Mouse (Mus musculus) embryonic stem cell, embryonic (primary cell): ENCODE results near the gene A730049H05Rik.

Experiments used
- CTCF ChIA-PET, 4 experiments: fragments of 300-600 bp in 2 of 4; fragments of 350-600 bp in 2 of 4; sonication (Branson Sonifier 250); formaldehyde crosslinking; loops; one replicate each; lab custom pipeline; 2022; ENCODE audit warnings: inconsistent platforms in 2 of 4; lab: Charles Lee
- POLR2A ChIA-PET, 4 experiments: fragments of 300-600 bp in 2 of 4; fragments of 350-600 bp in 2 of 4; sonication (Branson Sonifier 250); formaldehyde crosslinking; loops; one replicate each; lab custom pipeline; 2022; ENCODE audit warnings: antibody characterized with exemption in 4 of 4, inconsistent platforms in 1 of 4; lab: Charles Lee

A730049H05Rik gene

GRCm38 (mm10) chr6:92816311-92816751 lies at the start of gene A730049H05Rik:
Gene A730049H05Rik (plus strand): TSS chr6:92816478.
- ChIA-PET CTCF (no interaction called here), POLR2A (interaction anchor here (0.7 to 1.9 kb wide), 15 partner anchors 8 to 631 kb away, joined by 3 to 8 read pairs (median 4); no protein-coding TSS in a partner anchor)

- POLR2A ChIA-PET, result interaction anchor here in 2 of 4 experiments (0.6 to 1.5 kb wide), 5 partner anchors 8 to 414 kb away, joined by 3 to 4 read pairs (median 4); no protein-coding TSS in a partner anchor
- CTCF ChIA-PET, result interaction anchor here (0.6 to 1.8 kb wide), 22 partner anchors 8 to 981 kb away, joined by 3 to 10 read pairs (median 4); no protein-coding TSS in a partner anchor
Measured at GRCm38 (mm10) chr6:92776356-92776755, 39.9 kb upstream of the A730049H05Rik start.

GRCm38 (mm10) chr6:92779140-92779934 lies 36.9 kb upstream of the A730049H05Rik start:
- ChIA-PET POLR2A (interaction anchor here in 3 of 4 experiments (0.6 to 1.2 kb wide), 8 partner anchors 14 to 179 kb away, joined by 3 to 5 read pairs (median 3); no protein-coding TSS in a partner anchor), CTCF (interaction anchor here in 2 of 4 experiments (0.6 kb wide), 4 partner anchors 32 to 205 kb away, joined by 3 to 7 read pairs (median 3); no protein-coding TSS in a partner anchor)

- CTCF ChIA-PET, result interaction anchor here in 2 of 4 experiments (0.6 kb wide), 3 partner anchors 33 to 205 kb away, joined by 3 to 7 read pairs (median 3); no protein-coding TSS in a partner anchor
- POLR2A ChIA-PET, result interaction anchor here in 3 of 4 experiments (0.6 to 1.2 kb wide), 8 partner anchors 15 to 179 kb away, joined by 3 to 5 read pairs (median 3); no protein-coding TSS in a partner anchor
Measured at GRCm38 (mm10) chr6:92779935-92780205, 36.4 kb upstream of the A730049H05Rik start.

- POLR2A ChIA-PET, result no interaction called here
- CTCF ChIA-PET, result no interaction called here
Measured at GRCm38 (mm10) chr6:92781446-92781845, 34.8 kb upstream of the A730049H05Rik start.

GRCm38 (mm10) chr6:92784782-92785181 lies 31.5 kb upstream of the A730049H05Rik start:
- CTCF ChIA-PET, result interaction anchor here (0.5 to 2.3 kb wide), 22 partner anchors 9 to 973 kb away, joined by 3 to 7 read pairs (median 3); no protein-coding TSS in a partner anchor
- POLR2A ChIA-PET, result interaction anchor here in 2 of 4 experiments (0.6 to 1.3 kb wide), 4 partner anchors 9 to 1475 kb away, joined by 3 to 8 read pairs (median 4); no protein-coding TSS in a partner anchor

- CTCF ChIA-PET, result interaction anchor here (0.6 to 2.2 kb wide), 24 partner anchors 10 to 1810 kb away, joined by 3 to 13 read pairs (median 4); partner anchors contain the start of gene Adamts9 (in 1 of the 4)
- POLR2A ChIA-PET, result interaction anchor here in 3 of 4 experiments (0.6 to 1.3 kb wide), 13 partner anchors 40 to 1967 kb away, joined by 3 to 9 read pairs (median 3); no protein-coding TSS in a partner anchor
Measured at GRCm38 (mm10) chr6:92786701-92787375, 29.4 kb upstream of the A730049H05Rik start.

- CTCF ChIA-PET, result interaction anchor here (0.6 to 2.2 kb wide), 24 partner anchors 11 to 1677 kb away, joined by 3 to 13 read pairs (median 4); partner anchors contain the start of gene Adamts9 (in 1 of the 4)
- POLR2A ChIA-PET, result interaction anchor here in 3 of 4 experiments (0.6 to 1.3 kb wide), 12 partner anchors 40 to 1966 kb away, joined by 3 to 9 read pairs (median 4); no protein-coding TSS in a partner anchor
Measured at GRCm38 (mm10) chr6:92787376-92787712, 28.9 kb upstream of the A730049H05Rik start.

- CTCF ChIA-PET, result interaction anchor here in 1 of 4 experiments (1.4 kb wide), 1 partner anchor 9 kb away, joined by 3 read pairs; no protein-coding TSS in a partner anchor
- POLR2A ChIA-PET, result interaction anchor here in 1 of 4 experiments (0.5 kb wide), 1 partner anchor 149 kb away, joined by 3 read pairs; the partner anchor contains the start of gene Adamts9
Measured at GRCm38 (mm10) chr6:92793804-92794203, 22.5 kb upstream of the A730049H05Rik start.

GRCm38 (mm10) chr6:92801462-92801861 lies 14.8 kb upstream of the A730049H05Rik start:
- POLR2A ChIA-PET, result interaction anchor here in 2 of 4 experiments (1.1 to 2.6 kb wide), 4 partner anchors 9 to 142 kb away, joined by 3 to 11 read pairs (median 4); partner anchors contain the start of gene Adamts9 (in 1 of the 2)
- CTCF ChIA-PET, result interaction anchor here in 2 of 4 experiments (0.6 to 1.1 kb wide), 2 partner anchors 11 to 124 kb away, joined by 3 read pairs; no protein-coding TSS in a partner anchor

GRCm38 (mm10) chr6:92802421-92802820 lies 13.9 kb upstream of the A730049H05Rik start:
- ChIA-PET CTCF (interaction anchor here in 2 of 4 experiments (0.6 to 1.1 kb wide), 3 partner anchors 10 to 321 kb away, joined by 3 to 5 read pairs (median 5); no protein-coding TSS in a partner anchor), POLR2A (interaction anchor here in 3 of 4 experiments (0.5 to 2.6 kb wide), 9 partner anchors 8 to 141 kb away, joined by 3 to 11 read pairs (median 3); partner anchors contain the start of genes A730049H05Rik (in 1 of the 3) and Adamts9 (in 1 of the 3))

- POLR2A ChIA-PET, result interaction anchor here in 3 of 4 experiments (0.6 to 2.6 kb wide), 7 partner anchors 9 to 939 kb away, joined by 3 to 11 read pairs (median 4); partner anchors contain the start of gene A730049H05Rik (in 1 of the 3)
- CTCF ChIA-PET, result interaction anchor here in 1 of 4 experiments (0.6 kb wide), 1 partner anchor 667 kb away, joined by 3 read pairs; no protein-coding TSS in a partner anchor
Measured at GRCm38 (mm10) chr6:92803213-92803612, 13.1 kb upstream of the A730049H05Rik start.

GRCm38 (mm10) chr6:92804254-92804971 lies 11.9 kb upstream of the A730049H05Rik start:
- CTCF ChIA-PET, result interaction anchor here in 1 of 4 experiments (0.5 kb wide), 1 partner anchor 948 kb away, joined by 3 read pairs; no protein-coding TSS in a partner anchor

GRCm38 (mm10) chr6:92809818-92810217 lies 6.5 kb upstream of the A730049H05Rik start:
- POLR2A ChIA-PET, result interaction anchor here in 1 of 4 experiments (0.6 to 1.4 kb wide), 3 partner anchors 8 to 35 kb away, joined by 3 to 5 read pairs (median 4); no protein-coding TSS in a partner anchor
- CTCF ChIA-PET, result no interaction called here

More at GRCm38 (mm10) chr6:92804254-92804971, 11.9 kb upstream of the A730049H05Rik start:
- POLR2A ChIA-PET, result interaction anchor here in 1 of 4 experiments (1.2 to 1.3 kb wide), 2 partner anchors 46 to 937 kb away, joined by 3 read pairs; no protein-coding TSS in a partner anchor

- ChIA-PET POLR2A (interaction anchor here in 2 of 4 experiments (0.9 to 2.2 kb wide), 5 partner anchors 9 to 35 kb away, joined by 3 to 7 read pairs (median 5); no protein-coding TSS in a partner anchor), CTCF (interaction anchor here in 1 of 4 experiments (1.2 kb wide), 1 partner anchor 26 kb away, joined by 4 read pairs; no protein-coding TSS in a partner anchor)
Measured at GRCm38 (mm10) chr6:92810628-92811027, 5.7 kb upstream of the A730049H05Rik start.

- ChIA-PET CTCF (interaction anchor here in 1 of 4 experiments (0.9 to 1.5 kb wide), 2 partner anchors 10 to 24 kb away, joined by 3 read pairs; no protein-coding TSS in a partner anchor), POLR2A (interaction anchor here in 3 of 4 experiments (0.9 to 2.4 kb wide), 13 partner anchors 8 to 36 kb away, joined by 3 to 11 read pairs (median 6); no protein-coding TSS in a partner anchor)
Measured at GRCm38 (mm10) chr6:92811566-92811965, 4.7 kb upstream of the A730049H05Rik start.
